Mouse (Mus musculus) limb, embryonic 14.5 days (tissue): ENCODE results near the gene Clasp1. TPM values are rescaled to one million over a fixed set of nuclear protein-coding genes. Genes with fewer than 3 reads are reported as not detected.

ENCODE experiments used
- ATAC-seq: fragments of 200-750 bp; cut with Nextera tagmentation; 2 replicates; pipeline ENCODE4 v1.8.0; 2017; ENCODE audit warnings: low read depth, moderate number of reproducible peaks, moderate TSS enrichment; ENCODE audit not compliant: low FRiP score
- DNase-seq: peaks from one replicate; pipeline ENCODE4 v3.0.0-alpha.2; 2015; ENCODE audit warnings: low spot score
- H3K27ac ChIP-seq: fragments of 300-500 bp; sonication (generic); replicated peaks from 2 replicates; pipeline ENCODE4 v1.5.1; 2014; ENCODE audit warnings: low read depth, mild to moderate bottlenecking, low read length, moderate library complexity, mixed read lengths
- H3K27me3 ChIP-seq: fragments of 300-500 bp; sonication (generic); 2 replicates; pipeline ENCODE4 v1.6.1; 2014; ENCODE audit warnings: low read length, mixed read lengths; ENCODE audit not compliant: control insufficient read depth, insufficient read depth
- H3K36me3 ChIP-seq: fragments of 300-500 bp; sonication (generic); 2 replicates; pipeline ENCODE4 v1.6.1; 2014; ENCODE audit warnings: mild to moderate bottlenecking, low read length, moderate library complexity, mixed read lengths; ENCODE audit not compliant: control insufficient read depth, insufficient read depth
- H3K4me1 ChIP-seq: fragments of 300-500 bp; sonication (generic); 2 replicates; pipeline ENCODE4 v1.6.1; 2014; ENCODE audit warnings: antibody characterized with exemption, low read length, mixed read lengths; ENCODE audit not compliant: control insufficient read depth, insufficient read depth
- H3K4me2 ChIP-seq: fragments of 300-500 bp; sonication (generic); replicated peaks from 2 replicates; pipeline ENCODE4 v1.6.1; 2014; ENCODE audit warnings: low read depth, mild to moderate bottlenecking, low read length, moderate library complexity; ENCODE audit not compliant: severe bottlenecking
- H3K4me3 ChIP-seq: fragments of 300-500 bp; sonication (generic); replicated peaks from 2 replicates; pipeline ENCODE4 v1.5.1; 2014; ENCODE audit warnings: low read length
- H3K9ac ChIP-seq: fragments of 300-500 bp; sonication (generic); 2 replicates; pipeline ENCODE4 v1.6.1; 2014; ENCODE audit warnings: mild to moderate bottlenecking, low read depth, low read length, moderate library complexity; ENCODE audit not compliant: severe bottlenecking
- H3K9me3 ChIP-seq: fragments of 300-500 bp; sonication (generic); 2 replicates; pipeline ENCODE4 v1.6.1; 2016; ENCODE audit warnings: low read length; ENCODE audit not compliant: control insufficient read depth
- POLR2A ChIP-seq: fragments of 200-500 bp; IDR thresholded peaks from 2 replicates; pipeline ENCODE4 v1.8.0; 2012; ENCODE audit warnings: inconsistent platforms, mild to moderate bottlenecking, moderate library complexity, borderline replicate concordance; ENCODE audit not compliant: insufficient read depth, insufficient read length; ENCODE audit errors: extremely low read depth
- WGBS: fragments of 180-500 bp; shearing (Covaris S2); extraction: QIAGEN DNeasy Blood & Tissue Kit; methylation state at CpG from one replicate; pipeline ENCODE4 v1.1.7; 2014; 5-methylcytosine and 5-hydroxymethylcytosine counted together
- polyA plus RNA-seq, 2 experiments: library from polyadenylated mRNA; depleted of rRNA in 1 of 2; stranded (reverse) in 1 of 2; unstranded in 1 of 2; fragments of >200 nt; fragmentation: Nextera tagmentation in 1 of 2; extraction: Ambion mirVana in 1 of 2; gene quantifications; 2 replicates each; pipeline versions ENCODE4 v1.2.1 to v1.2.3; 2012 to 2014

Gene Clasp1
- polyA plus RNA-seq, 2 experiments: 47.8 to 48.5 TPM

- H3K4me2 ChIP-seq: no peak overlapping the region
- no peak for TF ChIP-seq POLR2A
- H3K4me3 ChIP-seq: no peak overlapping the region
- ATAC-seq (no peak), DNase-seq (no peak)
- WGBS: 70% methylated on average over 3 of the region's 3 CpGs
- H3K36me3 ChIP-seq: peaks cover 6% of the 10 kb centered on the region; the same call in 1 of the 2 replicates
- no peak overlapping the region for H3K27ac ChIP-seq
- H3K9ac ChIP-seq: no peak overlapping the region
- no peaks in the 10 kb centered on the region for H3K27me3 ChIP-seq
- H3K4me1 ChIP-seq: 0 out of 2 replicates have a peak, but pooled peaks cover 2% of the 10 kb centered on the region
- H3K9me3 ChIP-seq: no peaks in the 10 kb centered on the region
Observed at GRCm38 (mm10) chr1:118403440-118403839, 14.6 kb downstream of the Clasp1 start.

DNA sequence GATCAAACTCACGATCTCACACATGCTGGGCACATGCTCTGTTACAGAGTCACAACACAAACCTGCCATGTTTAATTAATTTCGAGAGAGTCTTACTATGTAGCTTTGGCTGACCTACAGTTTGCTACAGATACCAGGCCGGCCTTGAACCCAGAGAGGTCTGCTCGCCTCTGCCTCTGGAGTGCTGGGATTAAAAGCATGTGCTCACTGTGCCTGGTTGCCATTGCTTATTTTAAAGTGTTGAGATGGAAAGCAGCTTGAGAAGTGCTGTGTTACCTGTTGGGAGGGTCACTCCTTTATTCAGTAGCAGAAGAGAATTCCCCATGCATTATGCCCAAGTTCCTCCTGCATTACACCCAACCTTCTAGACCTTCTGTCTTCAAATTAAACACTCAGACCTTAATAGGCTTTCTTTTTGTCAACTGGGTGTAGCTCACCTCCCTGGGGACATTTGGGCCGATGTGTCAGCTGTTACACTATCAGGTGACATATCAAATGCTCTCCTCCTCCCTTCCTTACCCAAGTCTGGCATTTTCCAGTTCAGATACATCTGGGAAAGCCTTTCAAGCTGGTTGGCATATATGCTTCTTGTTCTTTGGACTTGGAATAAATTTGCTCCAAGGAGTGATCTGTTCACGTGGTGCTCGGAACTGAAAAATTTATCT lies 18.9 kb downstream of the Clasp1 start:
- Histone ChIP-seq H3K4me2 (no peak overlapping the region), H3K36me3 (peaks cover 8% of the 10 kb centered on the region; the same call in 1 of the 2 replicates), H3K9me3 (no peaks in the 10 kb centered on the region), H3K4me1 (no peaks in the 10 kb centered on the region), H3K27ac (no peak overlapping the region), H3K9ac (no peak overlapping the region), H3K27me3 (no peaks in the 10 kb centered on the region), H3K4me3 (no peak overlapping the region)
- ATAC-seq: no peak
- no peak for TF ChIP-seq POLR2A
- 85% methylated on average over 7 of the region's 7 CpGs for WGBS
- no peak for DNase-seq

GRCm38 (mm10) chr1:118409249-118409648 lies 20.4 kb downstream of the Clasp1 start:
- 75% methylated on average over 4 of the region's 4 CpGs for WGBS
- H3K27ac ChIP-seq: no peak overlapping the region
- peaks cover 8% of the 10 kb centered on the region; the same call in 1 of the 2 replicates for H3K36me3 ChIP-seq
- no peak overlapping the region for H3K4me2 ChIP-seq
- no peak overlapping the region for H3K9ac ChIP-seq
- TF ChIP-seq POLR2A: no peak
- no peaks in the 10 kb centered on the region for H3K27me3 ChIP-seq
- H3K4me3 ChIP-seq: no peak overlapping the region
- H3K4me1 ChIP-seq: no peaks in the 10 kb centered on the region
- ATAC-seq: no peak
- no peak for DNase-seq
- H3K9me3 ChIP-seq: no peaks in the 10 kb centered on the region

DNA sequence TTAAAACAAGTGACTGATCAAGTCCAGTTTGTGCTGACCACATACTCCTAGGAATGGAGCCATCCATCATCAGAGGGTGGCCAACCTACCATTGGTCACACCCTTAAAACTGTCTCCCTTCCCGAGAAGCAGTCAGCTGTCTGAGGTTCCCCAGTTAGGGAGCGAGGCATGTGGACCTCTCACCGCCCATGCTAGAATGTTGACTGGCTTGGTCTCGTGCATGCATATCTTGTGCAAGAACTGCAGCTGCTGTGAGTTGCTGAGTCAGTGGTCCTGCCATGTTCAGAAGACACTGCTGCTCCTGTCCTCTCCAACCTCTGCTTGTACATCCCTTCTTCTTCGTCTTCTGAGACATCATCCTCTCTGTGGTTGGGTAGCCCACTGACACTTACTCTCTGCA lies 22.0 kb downstream of the Clasp1 start:
- no peak for TF ChIP-seq POLR2A

DNA sequence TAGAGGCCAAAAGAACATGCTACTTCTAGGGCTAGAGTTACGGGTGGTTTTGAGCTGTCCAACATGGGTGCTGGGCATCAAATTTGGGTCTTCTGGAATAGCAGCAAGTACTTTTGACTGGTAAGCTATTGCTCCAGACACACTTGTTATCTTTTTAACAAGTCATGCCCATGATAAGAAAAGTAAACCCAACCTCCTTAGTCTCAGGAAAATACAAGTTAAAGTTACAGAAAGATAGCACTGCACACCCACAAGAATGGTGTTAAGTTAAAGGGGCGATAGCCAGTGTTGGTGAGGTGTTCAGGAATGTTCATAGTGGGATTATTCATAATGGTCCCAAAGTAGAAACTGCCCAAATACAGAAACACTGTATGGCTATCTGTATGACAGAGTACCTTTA lies 24.3 kb downstream of the Clasp1 start:
- no peaks in the 10 kb centered on the region for H3K9me3 ChIP-seq
- no peaks in the 10 kb centered on the region for H3K4me1 ChIP-seq
- no peak overlapping the region for H3K4me2 ChIP-seq
- no peak for TF ChIP-seq POLR2A
- no peak overlapping the region for H3K4me3 ChIP-seq
- no peak overlapping the region for H3K9ac ChIP-seq
- WGBS: 95% methylated on average over 2 of the region's 2 CpGs
- H3K27me3 ChIP-seq: no peaks in the 10 kb centered on the region
- H3K36me3 ChIP-seq: 0 out of 2 replicates have a peak, but pooled peaks cover 2% of the 10 kb centered on the region
- no peak overlapping the region for H3K27ac ChIP-seq
- DNase-seq (no peak), ATAC-seq (no peak)

More for the DNA sequence above, 22.0 kb downstream of the Clasp1 start:
- H3K27ac ChIP-seq: no peak overlapping the region
- H3K9ac ChIP-seq: no peak overlapping the region
- no peak overlapping the region for H3K4me2 ChIP-seq
- no peaks in the 10 kb centered on the region for H3K9me3 ChIP-seq
- H3K4me3 ChIP-seq: no peak overlapping the region
- no peaks in the 10 kb centered on the region for H3K4me1 ChIP-seq
- WGBS: 93% methylated on average over 5 of the region's 5 CpGs
- H3K36me3 ChIP-seq: peaks cover 8% of the 10 kb centered on the region; the same call in 1 of the 2 replicates
- DNase-seq (no peak), ATAC-seq (no peak)
- no peaks in the 10 kb centered on the region for H3K27me3 ChIP-seq
